Mouse (Mus musculus): ENCODE data around the gene Scand1. TPM values are rescaled to one million over a fixed set of nuclear protein-coding genes. Genes with fewer than 3 reads are reported as not detected.
A peak's percentile ranks its signal among the peaks of the same experiment; 100 is the strongest.

Scand1 gene
- polyA plus RNA-seq, 1 experiment, result 518 TPM

- TF ChIP-seq POLR2A (IDR thresholded peaks at IDR 0.05; ENCODE audit: low read depth, low read length) (no peak), CTCF (IDR thresholded peaks at IDR 0.05; ENCODE audit: extremely low read depth, insufficient read length, insufficient replicate concordance, low read depth, low read length) (no peak)
- no peaks in the 10 kb centered on the region for H3K4me1 ChIP-seq (ENCODE audit: control insufficient read depth, insufficient read depth, insufficient read length, low read length)
- no peak overlapping the region for H3K27ac ChIP-seq (ENCODE audit: insufficient read depth, low read depth, low read length)
- no peak overlapping the region for H3K4me3 ChIP-seq (ENCODE audit: low read depth, low read length)
- WGBS, result 75% methylated on average over 4 of the region's 4 CpGs
- H3K27me3 ChIP-seq (ENCODE audit: control insufficient read depth, insufficient read depth, low read length), result no peaks in the 10 kb centered on the region
- H3K36me3 ChIP-seq (ENCODE audit: control insufficient read depth, insufficient read depth, low read length), result peaks cover 4% of the 10 kb centered on the region
Observed at GRCm38 (mm10) chr2:156281227-156281626, 31.3 kb downstream of the Scand1 start.

- Histone ChIP-seq H3K27ac (ENCODE audit: insufficient read depth, low read depth, low read length) (peak overlapping the region; percentile 61; the same call in 1 of the 2 replicates), H3K4me3 (ENCODE audit: low read depth, low read length) (no peak overlapping the region), H3K27me3 (ENCODE audit: control insufficient read depth, insufficient read depth, low read length) (no peaks in the 10 kb centered on the region), H3K4me1 (ENCODE audit: control insufficient read depth, insufficient read depth, insufficient read length, low read length) (no peaks in the 10 kb centered on the region), H3K36me3 (ENCODE audit: control insufficient read depth, insufficient read depth, low read length) (peaks cover 6% of the 10 kb centered on the region)
- TF ChIP-seq POLR2A (IDR thresholded peaks at IDR 0.05; ENCODE audit: low read depth, low read length), result no peak
- peak; percentile 68; the same call in 1 of the 2 replicates for TF ChIP-seq CTCF (IDR thresholded peaks at IDR 0.05; ENCODE audit: extremely low read depth, insufficient read length, insufficient replicate concordance, low read depth, low read length)
- WGBS, result 45% methylated on average over 4 of the region's 4 CpGs
Observed at GRCm38 (mm10) chr2:156278226-156279017, 34.1 kb downstream of the Scand1 start.

- WGBS, result 88% methylated on average over 6 of the region's 6 CpGs
- Histone ChIP-seq H3K27me3 (ENCODE audit: control insufficient read depth, insufficient read depth, low read length) (no peaks in the 10 kb centered on the region), H3K4me3 (ENCODE audit: low read depth, low read length) (no peak overlapping the region), H3K27ac (ENCODE audit: insufficient read depth, low read depth, low read length) (no peak overlapping the region), H3K36me3 (ENCODE audit: control insufficient read depth, insufficient read depth, low read length) (peaks cover 12% of the 10 kb centered on the region), H3K4me1 (ENCODE audit: control insufficient read depth, insufficient read depth, insufficient read length, low read length) (no peaks in the 10 kb centered on the region)
- TF ChIP-seq POLR2A (IDR thresholded peaks at IDR 0.05; ENCODE audit: low read depth, low read length) (no peak), CTCF (IDR thresholded peaks at IDR 0.05; ENCODE audit: extremely low read depth, insufficient read length, insufficient replicate concordance, low read depth, low read length) (no peak)
Observed at GRCm38 (mm10) chr2:156272553-156272952, 40.0 kb downstream of the Scand1 start.

- Histone ChIP-seq H3K4me1 (ENCODE audit: control insufficient read depth, insufficient read depth, insufficient read length, low read length) (no peaks in the 10 kb centered on the region), H3K4me3 (ENCODE audit: low read depth, low read length) (no peak overlapping the region), H3K27me3 (ENCODE audit: control insufficient read depth, insufficient read depth, low read length) (no peaks in the 10 kb centered on the region), H3K27ac (ENCODE audit: insufficient read depth, low read depth, low read length) (no peak overlapping the region), H3K36me3 (ENCODE audit: control insufficient read depth, insufficient read depth, low read length) (peaks cover 5% of the 10 kb centered on the region)
- TF ChIP-seq CTCF (IDR thresholded peaks at IDR 0.05; ENCODE audit: extremely low read depth, insufficient read length, insufficient replicate concordance, low read depth, low read length) (no peak), POLR2A (IDR thresholded peaks at IDR 0.05; ENCODE audit: low read depth, low read length) (no peak)
- WGBS, result 94% methylated on average over 9 of the region's 9 CpGs
Observed at GRCm38 (mm10) chr2:156267636-156268035, 44.9 kb downstream of the Scand1 start.

- no peaks in the 10 kb centered on the region for H3K4me1 ChIP-seq (ENCODE audit: control insufficient read depth, insufficient read depth, insufficient read length, low read length)
- H3K36me3 ChIP-seq (ENCODE audit: control insufficient read depth, insufficient read depth, low read length), result peaks cover 3% of the 10 kb centered on the region
- H3K27me3 ChIP-seq (ENCODE audit: control insufficient read depth, insufficient read depth, low read length), result no peaks in the 10 kb centered on the region
- no peak overlapping the region for H3K27ac ChIP-seq (ENCODE audit: insufficient read depth, low read depth, low read length)
- no peak overlapping the region for H3K4me3 ChIP-seq (ENCODE audit: low read depth, low read length)
- 78% methylated on average over 4 of the region's 4 CpGs for WGBS
- TF ChIP-seq CTCF (IDR thresholded peaks at IDR 0.05; ENCODE audit: extremely low read depth, insufficient read length, insufficient replicate concordance, low read depth, low read length) (no peak), POLR2A (IDR thresholded peaks at IDR 0.05; ENCODE audit: low read depth, low read length) (no peak)
Observed at GRCm38 (mm10) chr2:156263204-156263893, 49.2 kb downstream of the Scand1 start.

Other genes starting within 250 kb of the Scand1 start
- gene Spag4, start 247.5 kb downstream of the Scand1 start, polyA plus RNA-seq (2012; rRNA removed), result 0.30 and 0.49 TPM in 2 replicates
- gene Cpne1, start 200.7 kb downstream of the Scand1 start, polyA plus RNA-seq (2012; rRNA removed), result 18.6 and 51.2 TPM in 2 replicates
- 3.6 and 10.6 TPM in 2 replicates for gene Rbm12, start 200.7 kb downstream of the Scand1 start, polyA plus RNA-seq (2012; rRNA removed)
- gene Gm28036, start 185.6 kb downstream of the Scand1 start, polyA plus RNA-seq (2012; rRNA removed), result 0.42 and 0.74 TPM in 2 replicates
- 162 and 200 TPM in 2 replicates for gene Romo1, start 168.7 kb downstream of the Scand1 start, polyA plus RNA-seq (2012; rRNA removed)
- 32.2 and 40.3 TPM in 2 replicates for gene Nfs1, start 168.5 kb downstream of the Scand1 start, polyA plus RNA-seq (2012; rRNA removed)
- gene Rbm39, start 132.5 kb downstream of the Scand1 start, polyA plus RNA-seq (2012; rRNA removed), result 35.4 and 49.5 TPM in 2 replicates
- 3.0 and 7.1 TPM in 2 replicates for gene Phf20, start 116.2 kb downstream of the Scand1 start, polyA plus RNA-seq (2012; rRNA removed)
- 0.19 and 0.48 TPM in 2 replicates for gene Cnbd2, start 405 bp downstream of the Scand1 start, polyA plus RNA-seq (2012; rRNA removed)
- 11.8 and 14.0 TPM in 2 replicates for gene Epb41l1, start 108.2 kb upstream of the Scand1 start, polyA plus RNA-seq (2012; rRNA removed)
- gene Aar2, start 234.9 kb upstream of the Scand1 start, polyA plus RNA-seq (2012; rRNA removed), result 9.5 and 16.8 TPM in 2 replicates

Data from small intestine, adult 2 months (tissue).